Mouse (Mus musculus) megakaryocyte-erythroid progenitor cell, adult 5-6 weeks (primary cell): Measurements from ENCODE around the gene Cyp21a1. TPM values are rescaled to one million over a fixed set of nuclear protein-coding genes. Genes with fewer than 3 reads are reported as not detected.
"Not testable (repeated sequence)": the region's sequence is repeated elsewhere in the genome, so short reads cannot be mapped to it uniquely, and the experiment has no call there.

Experiments used
- ATAC-seq: replicated peaks from 2 replicates; pipeline ENCODE4 v1.8.0; 2016; ENCODE audit warnings: mild to moderate bottlenecking, inconsistent platforms; ENCODE audit not compliant: severe bottlenecking, poor library complexity, low FRiP score, low TSS enrichment
- total RNA-seq, 2 experiments: library from RNA; stranded (forward) in 1 of 2; stranded (reverse) in 1 of 2; fragments of 200-1000, 215-1000 nt in 1 of 2; fragments of >200 nt in 1 of 2; fragmentation: Nextera tagmentation in 1 of 2; gene quantifications; 2 replicates each; pipeline ENCODE4 v1.2.3; 2014 to 2017

Gene Cyp21a1
- total RNA-seq, 2 experiments from 2014 or later = not detected

DNA sequence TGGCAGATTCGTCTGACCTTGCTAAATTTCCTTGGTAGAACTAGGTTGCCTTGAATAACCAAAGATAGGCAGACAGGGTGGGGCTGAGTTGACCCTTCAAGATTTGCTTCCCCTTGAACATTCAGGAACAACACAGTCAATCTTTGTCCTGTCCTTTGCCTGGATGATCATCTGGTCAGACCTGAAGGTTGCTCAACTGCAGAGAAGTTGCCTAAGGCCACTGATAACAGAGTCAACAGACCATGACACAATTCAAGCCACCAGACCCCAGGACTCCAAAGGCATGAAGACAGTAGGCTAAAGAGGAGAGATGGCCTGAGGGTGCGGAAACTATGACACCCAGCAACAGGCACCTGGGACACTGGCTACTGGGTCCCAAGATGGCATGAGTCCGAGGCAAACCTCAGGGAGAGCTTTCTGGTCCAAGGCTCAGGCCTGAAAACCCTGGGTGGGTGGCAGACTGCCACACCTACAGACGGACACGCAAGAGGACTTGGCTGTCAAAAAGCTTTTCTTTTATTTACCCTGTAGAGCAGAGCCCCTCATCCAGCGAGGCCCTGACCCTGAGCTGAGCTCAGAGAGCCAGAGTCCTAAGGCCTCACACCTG is 4.3 kb upstream of the Cyp21a1 start:
- ATAC-seq = no peak

GRCm38 (mm10) chr17:34807176-34807575 is 2.8 kb upstream of the Cyp21a1 start:
- no peak for ATAC-seq

DNA sequence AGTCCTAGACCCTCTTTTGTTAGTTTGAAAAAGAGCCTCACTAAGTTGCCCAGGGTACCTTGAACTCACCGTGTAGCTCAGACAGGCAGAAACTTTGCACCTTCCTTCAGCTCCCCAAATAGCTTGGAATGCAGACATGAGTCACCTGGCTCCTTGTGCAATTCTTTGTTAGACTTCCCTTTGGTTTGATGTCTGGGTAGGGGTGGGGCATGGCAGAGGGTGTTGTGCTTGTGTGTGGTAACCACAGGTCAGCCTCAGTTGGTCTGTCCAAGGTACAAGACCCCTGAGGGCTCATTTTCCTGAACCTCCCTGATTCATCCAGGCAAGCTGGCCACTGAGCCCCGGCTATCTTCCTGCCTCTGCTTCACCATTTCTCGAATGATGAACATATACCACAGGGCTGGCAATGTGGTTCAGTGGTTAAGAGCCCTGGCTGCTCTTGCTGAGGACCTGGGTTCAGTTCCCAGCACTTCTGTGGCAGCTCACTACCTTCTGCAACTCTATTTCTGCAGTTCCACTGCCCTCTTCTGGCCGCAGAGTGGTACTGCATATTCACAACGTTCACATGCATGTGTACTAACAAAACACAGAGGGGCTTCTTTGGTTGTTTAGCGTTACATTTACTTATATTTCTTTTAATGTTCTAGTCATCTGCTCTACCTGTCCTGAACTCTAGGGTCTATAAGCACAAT is 656 bp upstream of the Cyp21a1 start:
- no peak for ATAC-seq

DNA sequence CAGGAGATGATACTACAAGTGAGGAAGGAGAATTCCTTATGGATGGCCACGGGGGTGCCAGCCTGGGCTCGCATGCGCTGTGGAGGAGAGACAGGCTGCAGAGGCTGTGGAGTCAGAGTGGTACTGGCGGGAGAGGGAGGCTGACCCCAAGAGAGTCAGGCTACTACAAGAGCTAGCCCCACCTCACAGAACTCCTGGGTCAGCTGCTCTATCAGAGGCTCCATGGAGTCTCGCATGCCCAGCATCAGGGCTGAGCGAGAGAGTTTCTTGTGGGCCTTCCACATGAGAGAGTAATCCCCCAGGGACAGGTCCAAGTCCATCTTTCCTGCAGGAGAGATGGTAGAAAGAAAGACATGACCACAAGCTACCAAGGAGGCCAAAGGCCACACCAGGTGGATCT is 994 bp downstream of the Cyp21a1 start:
- not testable (repeated sequence) for ATAC-seq

DNA sequence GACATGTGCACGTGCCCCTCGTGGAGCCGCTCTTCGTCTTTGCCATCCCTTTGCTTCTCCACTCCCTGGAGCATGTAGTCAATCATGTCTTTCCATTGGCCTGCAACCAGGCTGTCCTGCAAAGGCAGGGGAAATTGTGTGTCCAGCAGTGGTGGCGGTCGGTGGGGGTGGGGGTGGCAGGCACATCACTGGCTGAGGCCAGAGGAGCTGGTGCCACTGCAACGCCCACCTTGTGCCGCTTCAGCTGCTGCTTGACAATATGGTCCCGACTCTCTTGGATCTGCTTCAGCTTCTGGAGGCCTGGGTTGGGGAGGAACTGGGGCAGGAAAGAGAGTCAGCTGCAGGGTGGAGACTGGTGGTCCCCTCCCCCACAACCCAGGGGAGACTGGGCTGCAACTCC is 1.6 kb downstream of the Cyp21a1 start:
- not testable (repeated sequence) for ATAC-seq

GRCm38 (mm10) chr17:34800781-34801305 is 3.5 kb downstream of the Cyp21a1 start:
- ATAC-seq = not testable (repeated sequence)

DNA sequence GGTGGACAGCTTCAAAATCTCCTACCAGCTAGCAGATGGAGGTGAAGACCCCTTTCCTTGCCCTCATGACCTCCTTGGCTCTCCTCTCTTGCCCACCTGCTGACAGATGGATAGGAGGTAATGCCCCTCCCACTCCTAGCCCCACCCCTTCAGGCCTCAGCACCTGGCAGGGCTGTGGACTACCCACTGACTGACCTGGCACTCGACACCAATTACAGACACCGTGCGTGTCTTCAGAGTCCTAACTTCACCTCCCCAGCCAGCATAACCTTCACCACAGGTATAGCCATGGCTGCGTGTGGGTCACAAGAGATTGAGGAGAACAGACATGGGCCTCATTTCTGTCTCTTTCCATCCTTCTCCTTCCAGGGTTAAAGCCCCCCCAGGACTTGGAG is 4.8 kb downstream of the Cyp21a1 start:
- ATAC-seq = no peak

DNA sequence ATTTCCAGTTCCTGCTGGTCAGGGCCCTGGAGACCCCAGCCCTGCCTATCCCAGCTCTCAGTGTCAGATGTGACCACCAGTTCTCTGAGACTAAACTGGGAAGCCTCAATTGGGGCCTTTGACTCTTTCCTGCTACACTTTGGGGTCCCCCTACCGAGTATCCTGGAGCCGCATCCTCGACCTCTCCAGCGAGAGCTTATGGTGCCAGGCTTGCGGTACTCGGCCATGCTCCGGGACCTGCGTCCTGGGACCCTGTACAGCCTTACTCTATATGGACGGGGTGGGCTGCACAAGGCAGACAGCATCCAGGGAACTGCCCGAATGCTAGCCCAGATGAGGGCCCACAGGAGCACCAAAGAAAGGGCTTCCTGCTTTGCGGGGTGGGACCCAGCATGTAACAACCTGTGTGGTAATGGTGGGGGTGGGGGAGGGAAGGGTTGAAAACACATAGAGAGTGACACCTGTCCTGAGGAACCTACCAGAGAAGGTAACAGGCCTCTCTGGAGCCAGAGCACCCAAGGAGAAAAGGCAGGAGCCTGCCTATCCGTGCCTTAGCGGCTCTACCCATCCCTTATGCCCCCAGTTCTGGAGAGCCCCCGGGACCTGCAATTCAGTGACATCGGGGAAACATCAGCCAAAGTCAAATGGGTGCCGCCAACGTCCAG is 5.4 kb downstream of the Cyp21a1 start:
- no peak for ATAC-seq

GRCm38 (mm10) chr17:34798071-34798470 is 6.3 kb downstream of the Cyp21a1 start:
- not testable (repeated sequence) for ATAC-seq

DNA sequence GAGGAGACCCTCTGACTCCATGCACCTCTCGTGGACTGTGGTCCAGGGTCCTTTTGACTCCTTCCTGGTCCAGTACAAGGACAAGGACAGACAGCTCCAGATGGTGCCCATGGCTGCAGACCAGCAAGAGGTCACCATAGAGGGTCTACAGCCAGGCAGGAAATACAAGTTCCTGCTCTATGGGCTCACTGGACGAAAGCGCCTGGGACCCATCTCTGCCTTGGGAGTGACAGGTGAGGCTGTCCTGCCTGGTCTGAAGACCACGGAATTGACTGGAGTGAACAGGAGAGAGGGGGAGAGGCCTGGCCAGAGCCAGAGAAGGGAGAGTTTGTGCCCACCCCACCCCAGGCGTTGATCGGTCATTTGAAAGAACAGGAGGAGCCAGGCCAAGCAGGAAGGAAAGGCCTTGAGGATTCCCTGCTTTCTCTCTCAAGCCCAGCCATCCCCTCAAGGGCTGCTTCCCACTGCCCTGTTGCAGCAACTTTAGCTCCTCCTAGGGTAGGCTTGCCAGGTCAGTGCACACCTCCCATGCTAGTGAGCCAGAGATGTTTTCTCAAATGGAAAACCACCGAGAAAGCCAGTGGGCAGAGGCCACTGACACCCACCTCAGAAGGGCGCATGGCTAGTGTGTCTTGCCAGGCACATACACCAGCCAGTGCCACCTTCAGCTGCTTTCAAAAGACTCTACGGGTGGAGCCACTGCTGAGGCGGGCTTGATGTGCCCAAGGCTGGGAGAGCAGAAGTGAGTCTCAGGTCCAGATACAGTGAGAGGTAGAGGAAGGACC is 7.0 kb downstream of the Cyp21a1 start:
- ATAC-seq = not testable (repeated sequence)

DNA sequence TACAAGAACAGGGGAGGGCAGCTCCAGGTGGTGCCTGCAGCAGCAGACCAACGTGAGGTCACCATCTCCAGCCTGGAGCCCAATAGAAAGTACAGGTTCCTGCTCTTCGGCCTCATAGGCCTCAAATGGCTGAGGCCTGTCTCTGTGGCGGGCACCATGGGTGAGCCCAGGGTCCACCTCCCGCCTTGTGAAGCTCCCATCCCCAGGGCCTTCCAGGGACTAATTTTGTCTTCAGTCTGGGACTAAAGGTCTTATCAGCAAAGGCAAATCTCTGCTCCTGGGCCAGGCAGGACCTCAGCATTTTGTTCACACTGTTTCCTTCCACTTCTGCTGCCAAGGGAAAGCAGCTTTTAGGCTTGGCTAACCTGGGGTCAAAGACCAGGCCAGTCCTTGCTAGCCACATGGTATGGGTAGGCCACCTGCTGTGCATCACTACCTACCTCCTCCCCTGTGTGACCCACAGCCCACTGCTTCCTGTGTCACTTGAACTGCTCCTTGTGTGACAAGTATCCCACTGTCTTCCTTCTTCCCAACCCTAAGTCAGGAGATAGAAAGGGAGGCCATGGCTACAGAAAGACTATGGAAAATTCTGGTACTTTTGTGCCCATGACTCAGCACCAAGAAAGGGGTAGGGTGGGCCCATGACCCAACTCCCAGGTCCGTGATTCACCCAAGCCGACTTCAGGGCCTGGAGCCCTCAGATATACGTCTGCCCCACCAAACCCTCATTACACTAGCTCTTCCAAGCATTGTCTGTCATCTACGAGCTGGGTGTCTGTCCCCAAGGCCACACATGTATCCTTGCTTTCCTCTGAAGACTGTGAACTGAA is 7.8 kb downstream of the Cyp21a1 start:
- ATAC-seq = no peak

GRCm38 (mm10) chr17:34795633-34796032 is 8.7 kb downstream of the Cyp21a1 start:
- ATAC-seq = no peak

GRCm38 (mm10) chr17:34795016-34795415 is 9.3 kb downstream of the Cyp21a1 start:
- no peak for ATAC-seq

DNA sequence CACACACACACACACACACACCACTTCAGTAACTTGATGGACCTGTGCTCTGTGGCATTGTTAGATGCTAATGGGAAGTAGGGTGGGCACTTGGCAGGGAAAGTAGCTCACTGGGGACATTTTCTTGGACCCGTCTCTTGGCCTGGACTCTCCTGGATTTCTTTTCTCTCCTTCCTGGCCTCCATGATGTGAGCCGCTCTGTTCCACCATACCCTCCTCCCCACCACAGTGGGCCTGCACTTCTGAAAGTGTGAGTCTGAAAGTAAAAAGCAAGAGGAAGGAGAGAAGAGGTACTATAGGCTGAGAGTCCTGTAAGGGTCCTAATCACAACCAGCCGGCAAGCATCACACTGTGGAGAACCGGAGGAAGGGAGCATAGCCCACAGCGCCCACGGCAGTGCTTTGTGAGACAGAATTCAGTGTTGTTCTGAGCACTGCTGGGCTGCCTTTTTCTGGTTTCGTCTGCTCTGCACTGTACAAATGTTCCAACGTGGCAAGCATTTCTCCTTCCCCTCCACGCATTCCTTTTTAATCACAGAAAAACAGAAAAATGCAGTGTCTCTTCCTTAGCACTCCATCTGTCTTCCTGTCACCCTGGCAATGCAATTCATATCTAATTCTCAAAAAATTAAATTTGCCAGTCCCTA is 26.6 kb downstream of the Cyp21a1 start:
- no peak for ATAC-seq

DNA sequence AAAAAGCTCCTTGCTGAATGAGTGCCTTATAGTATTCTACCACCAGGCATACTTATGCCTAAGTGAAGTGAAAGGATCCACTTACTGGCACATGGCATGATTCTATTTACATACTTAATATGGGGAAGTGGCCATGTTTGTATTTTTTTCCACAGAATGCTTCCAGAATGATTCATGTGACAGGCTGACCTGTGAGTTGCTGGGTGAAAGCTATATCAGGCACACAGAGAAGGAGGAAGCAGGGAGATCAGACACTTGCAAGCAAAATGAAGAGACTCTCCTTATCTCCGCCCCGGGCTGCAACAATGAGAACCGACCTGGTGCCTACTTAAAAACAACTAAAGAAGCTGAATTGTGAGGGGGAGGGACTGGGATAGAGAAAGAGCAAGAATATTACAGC is 42.9 kb downstream of the Cyp21a1 start:
- no peak for ATAC-seq
